Mouse (Mus musculus) gastrocnemius, postnatal 10 days (tissue): ENCODE data around the gene Plscr4. TPM values are rescaled to one million over a fixed set of nuclear protein-coding genes. Genes with fewer than 3 reads are reported as not detected.
A peak's percentile ranks its signal among the peaks of the same experiment; 100 is the strongest.

Experiments used
- DNase-seq: peaks from one replicate; pipeline ENCODE4 v3.0.0; 2021; ENCODE audit warnings: mixed read lengths
- long read RNA-seq, 2 experiments: library from polyadenylated mRNA; stranded (forward); transcript quantifications; one replicate each; pipeline ENCODE4 v2.0.0; 2021
- total RNA-seq, 2 experiments: library from RNA; stranded (reverse); gene quantifications; 2 replicates each; pipeline ENCODE4 v1.2.3; 2021

Gene Plscr4
- 1 to 10 TPM; 5.3 to 6.5 TPM for total RNA-seq
- long read RNA-seq, experiment 1, transcript Plscr4-201 (9 exons, 3,204 nt), result major isoform, 10 of 14 reads
- long read RNA-seq, experiment 1, partial matches to known transcripts, result 1 of 14 reads
- long read RNA-seq, experiment 1, other reads (novel, unspliced or antisense), result 3 of 14 reads
- long read RNA-seq, experiment 2, transcript Plscr4-201 (9 exons, 3,204 nt), result major isoform, 11 of 13 reads
- long read RNA-seq, experiment 2, partial matches to known transcripts, result 1 of 13 reads
- long read RNA-seq, experiment 2, other reads (novel, unspliced or antisense), result 1 of 13 reads

DNA sequence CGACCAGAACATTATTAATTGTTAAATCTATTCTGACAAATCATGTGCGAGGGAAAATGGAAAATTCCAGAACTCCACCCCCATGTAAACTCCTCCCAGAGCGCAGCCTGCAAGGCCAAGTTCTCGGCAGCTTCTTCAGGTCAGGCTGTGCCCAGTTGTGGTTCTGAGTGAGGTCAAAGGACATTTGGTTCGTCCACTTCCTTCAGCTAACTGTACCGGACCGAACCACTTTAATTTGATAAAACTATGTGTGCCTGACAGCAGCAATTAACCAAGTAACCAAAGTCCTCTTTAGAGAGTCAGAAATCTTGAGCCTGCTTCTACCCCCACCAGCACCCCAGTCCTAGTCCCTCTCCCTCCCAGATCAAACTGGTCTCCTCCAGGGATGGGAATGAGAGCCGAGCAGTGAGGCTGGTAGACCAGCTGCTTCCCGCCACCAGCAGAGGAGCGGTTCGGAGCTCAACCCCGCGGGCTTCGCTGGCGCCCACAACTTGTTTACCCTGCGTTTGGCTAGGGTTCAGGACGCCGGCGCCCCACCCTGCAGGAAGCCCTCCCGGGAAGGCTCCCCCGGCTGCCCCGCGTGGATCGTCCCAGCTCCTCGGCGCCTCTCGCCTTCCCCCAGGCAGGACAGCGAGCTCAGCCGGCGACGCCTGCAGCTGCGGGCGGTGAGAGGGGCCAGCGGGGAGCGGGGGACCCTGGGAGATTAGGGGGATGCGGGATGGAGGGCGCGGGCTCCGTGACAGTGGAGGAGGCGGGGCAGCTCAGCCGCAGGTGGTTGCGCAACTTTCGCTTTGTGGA, at the start of gene Plscr4:
Gene Plscr4 (plus strand): TSS at position 113 of the 798 bp plus-strand sequence.
- DNase-seq, result peak; percentile 73

DNA sequence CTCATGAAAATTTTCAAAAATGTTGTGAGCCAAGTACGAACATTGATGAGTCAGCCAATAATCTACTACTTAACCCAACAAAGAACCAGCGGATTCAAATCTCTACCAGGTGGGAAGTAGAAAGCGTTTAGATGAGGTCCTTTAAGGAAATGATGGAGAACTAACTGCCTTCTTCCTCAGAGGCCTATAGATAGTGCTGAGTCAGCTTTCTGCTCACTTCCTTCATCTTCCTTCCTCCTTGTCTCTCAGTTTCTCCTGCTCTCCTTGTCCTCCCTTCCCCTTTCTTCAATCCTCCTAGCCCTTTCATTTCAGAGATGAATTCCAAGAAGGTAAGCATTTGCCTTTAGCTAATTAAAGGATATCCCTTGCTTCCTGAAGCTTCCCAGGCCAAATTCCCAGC, 46.9 kb upstream of the Plscr4 start:
- DNase-seq, result no peak

- DNase-seq, result peak; percentile 13
Observed at GRCm38 (mm10) chr9:92412045-92412444, 45.1 kb upstream of the Plscr4 start.

GRCm38 (mm10) chr9:92413684-92414083, 43.5 kb upstream of the Plscr4 start:
- no peak for DNase-seq

DNA sequence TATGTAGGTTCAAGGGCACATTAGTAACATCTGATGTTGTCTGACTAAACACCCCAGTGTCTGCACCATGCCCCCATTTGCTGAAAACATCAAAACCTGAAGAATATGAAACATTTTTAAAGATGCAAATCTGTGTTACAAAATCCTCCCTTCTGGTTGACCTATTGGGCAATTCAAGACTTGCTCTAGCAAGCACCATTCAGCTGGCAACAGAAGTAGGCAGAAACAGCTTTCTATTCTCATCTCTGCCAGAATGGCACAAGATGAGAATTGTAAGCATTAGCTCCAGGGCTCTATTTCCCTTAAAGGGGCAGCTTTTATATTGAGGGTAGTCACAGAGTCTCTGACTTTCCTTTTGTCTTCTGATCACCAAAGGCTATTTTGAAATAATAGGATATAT, 19.4 kb upstream of the Plscr4 start:
- DNase-seq, result no peak

DNA sequence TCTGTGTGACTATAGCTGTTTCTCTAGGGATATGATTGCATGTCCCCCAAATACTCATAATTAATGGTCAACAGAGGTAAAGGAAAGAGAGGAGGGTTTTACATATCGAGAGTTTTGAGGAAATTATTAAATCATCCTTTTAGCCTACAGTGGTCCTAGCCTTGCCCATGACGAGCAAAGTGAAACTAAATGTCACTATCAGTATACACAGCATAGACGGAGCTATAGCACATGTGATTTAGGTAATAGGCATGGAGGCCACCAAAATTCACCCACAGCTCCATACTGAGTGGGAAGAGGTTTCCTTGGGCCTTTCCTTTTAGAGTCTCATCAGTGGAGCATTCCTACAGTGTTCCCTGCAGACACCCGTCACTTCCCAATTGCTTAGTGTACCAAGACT, 15.7 kb upstream of the Plscr4 start:
- no peak for DNase-seq

GRCm38 (mm10) chr9:92444536-92444935, 12.6 kb upstream of the Plscr4 start:
- no peak for DNase-seq

DNA sequence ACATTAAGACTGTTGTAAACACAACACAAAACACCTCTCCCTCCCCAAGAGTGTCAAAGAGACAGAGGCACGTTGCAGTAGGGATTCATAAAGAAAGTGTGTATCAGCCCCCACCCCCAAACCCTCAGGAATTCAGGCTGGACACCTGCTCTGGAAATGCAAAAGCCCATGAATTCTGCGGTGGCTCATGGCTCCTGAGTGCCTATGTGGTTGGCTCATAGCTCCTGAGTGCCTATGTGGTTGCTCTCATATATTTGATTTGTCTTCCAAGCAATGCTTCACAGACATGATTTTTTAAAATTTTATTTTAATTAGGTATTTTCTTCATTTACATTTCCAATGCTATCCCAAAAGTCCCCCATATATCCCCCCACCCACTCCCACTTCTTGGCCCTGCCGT, 568 bp upstream of the Plscr4 start:
- DNase-seq, result no peak

DNA sequence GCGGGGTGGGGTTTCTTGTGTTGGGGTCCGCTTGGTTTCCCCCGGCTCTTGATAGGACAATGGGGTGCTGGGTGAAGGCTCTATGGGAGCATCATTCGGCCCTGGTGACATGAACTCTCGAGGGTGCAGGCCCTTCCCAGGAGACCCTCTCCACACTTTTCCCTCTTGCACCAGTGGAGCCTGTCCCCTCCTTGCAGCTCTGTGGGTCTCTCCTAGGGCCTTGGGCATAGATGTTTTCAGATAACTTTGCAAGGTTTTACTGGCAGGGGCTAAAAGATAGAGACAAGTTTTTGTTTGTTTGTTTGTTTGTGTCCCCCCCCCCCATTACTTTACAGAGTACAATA, 858 bp downstream of the Plscr4 start:
- DNase-seq, result no peak

DNA sequence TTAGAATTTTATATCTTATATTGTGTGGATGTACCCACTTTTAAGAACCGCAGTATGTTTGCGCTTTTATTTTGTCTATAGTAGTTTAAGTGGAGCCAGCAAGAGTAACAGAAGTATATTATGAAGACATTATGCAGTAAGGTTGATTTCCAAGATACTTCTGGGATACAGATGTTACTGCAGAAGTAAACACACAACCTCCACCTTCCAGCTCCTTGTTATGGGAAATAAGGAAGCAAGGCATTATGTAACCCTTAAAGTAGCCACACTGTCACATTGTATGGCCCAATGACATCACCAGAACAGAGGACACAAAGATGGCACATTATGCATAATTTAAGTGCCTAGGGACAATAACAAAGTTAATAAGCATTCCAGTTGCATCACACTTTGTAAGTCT, 1.2 kb downstream of the Plscr4 start:
- no peak for DNase-seq

GRCm38 (mm10) chr9:92467724-92468123, 10.6 kb downstream of the Plscr4 start:
- no peak for DNase-seq

- DNase-seq, result no peak
Observed at GRCm38 (mm10) chr9:92472256-92472855, 15.2 kb downstream of the Plscr4 start.

DNA sequence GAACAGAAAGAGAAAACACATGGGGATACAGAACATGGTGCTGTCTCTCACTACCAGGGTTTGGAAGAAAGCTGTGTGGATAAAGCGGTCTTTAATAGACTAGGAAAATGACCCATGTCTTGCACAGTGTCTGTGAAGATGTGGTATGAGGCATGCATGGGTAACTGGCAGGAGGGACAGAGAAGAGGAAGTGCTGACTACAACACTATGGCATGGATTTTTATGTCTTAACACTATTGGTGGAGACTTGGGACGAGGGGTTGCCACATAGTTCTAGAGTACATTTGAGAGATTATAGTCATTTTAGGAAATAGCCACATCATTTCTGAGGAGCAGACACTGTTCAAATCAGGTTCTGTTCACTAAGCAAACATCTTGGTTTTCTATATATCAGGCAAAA, 16.0 kb downstream of the Plscr4 start:
- DNase-seq, result no peak

DNA sequence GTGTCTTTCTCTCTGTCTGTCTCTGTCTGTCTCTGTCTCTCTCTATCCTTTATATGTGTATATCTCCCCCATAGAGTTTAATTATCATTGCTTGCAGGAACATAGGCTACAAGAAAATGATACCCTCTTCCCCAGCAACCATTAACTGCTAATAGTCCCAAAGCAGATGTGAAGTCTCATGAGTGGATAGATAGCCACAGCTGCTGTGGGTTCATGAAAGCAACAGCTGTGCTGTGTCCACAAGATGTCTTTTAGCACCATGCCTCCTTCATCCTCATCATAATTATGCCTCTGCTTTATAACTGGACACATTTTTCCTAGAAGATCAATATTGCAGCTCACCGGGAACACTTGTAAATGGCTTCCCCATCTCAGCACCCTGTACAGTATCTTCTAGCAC, 17.1 kb downstream of the Plscr4 start:
- DNase-seq, result no peak

DNA sequence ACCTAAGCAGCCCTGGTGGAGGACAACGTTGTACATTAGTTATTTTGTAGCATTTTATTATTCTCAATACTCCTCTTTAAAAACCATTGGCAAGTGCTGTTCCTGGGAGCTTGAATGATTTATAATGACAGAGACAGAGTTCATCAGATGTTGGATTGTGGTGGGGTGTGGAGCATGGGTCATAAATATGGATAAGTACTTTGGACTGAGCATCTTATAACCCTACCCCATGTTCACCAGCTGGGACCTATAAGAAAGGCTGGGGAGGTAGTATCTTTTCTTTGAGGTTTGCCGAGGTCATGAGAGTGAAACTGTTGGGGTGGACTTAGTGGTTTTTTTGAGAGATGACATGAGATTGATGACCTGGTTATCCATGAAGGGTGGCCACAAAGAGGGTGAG, 24.5 kb downstream of the Plscr4 start:
- DNase-seq, result no peak

DNA sequence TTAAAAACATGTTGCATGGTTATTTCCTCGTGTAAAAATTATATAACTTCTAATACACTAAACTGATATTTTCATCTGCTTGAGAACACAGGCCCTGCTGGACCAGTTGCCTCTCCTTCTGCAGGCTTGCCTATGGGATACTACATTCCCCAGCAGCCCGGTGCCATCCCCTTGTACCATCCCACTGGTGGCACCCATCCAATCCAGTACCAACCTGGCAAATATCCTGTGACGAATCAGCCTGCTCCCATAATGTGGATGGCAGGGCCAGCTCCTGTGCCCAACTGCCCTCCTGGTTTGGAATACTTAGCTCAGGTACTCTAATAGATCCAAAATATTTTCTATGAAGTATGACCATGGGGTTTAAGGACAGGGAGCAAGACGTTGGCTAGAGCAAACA, 25.4 kb downstream of the Plscr4 start:
- DNase-seq, result no peak

DNA sequence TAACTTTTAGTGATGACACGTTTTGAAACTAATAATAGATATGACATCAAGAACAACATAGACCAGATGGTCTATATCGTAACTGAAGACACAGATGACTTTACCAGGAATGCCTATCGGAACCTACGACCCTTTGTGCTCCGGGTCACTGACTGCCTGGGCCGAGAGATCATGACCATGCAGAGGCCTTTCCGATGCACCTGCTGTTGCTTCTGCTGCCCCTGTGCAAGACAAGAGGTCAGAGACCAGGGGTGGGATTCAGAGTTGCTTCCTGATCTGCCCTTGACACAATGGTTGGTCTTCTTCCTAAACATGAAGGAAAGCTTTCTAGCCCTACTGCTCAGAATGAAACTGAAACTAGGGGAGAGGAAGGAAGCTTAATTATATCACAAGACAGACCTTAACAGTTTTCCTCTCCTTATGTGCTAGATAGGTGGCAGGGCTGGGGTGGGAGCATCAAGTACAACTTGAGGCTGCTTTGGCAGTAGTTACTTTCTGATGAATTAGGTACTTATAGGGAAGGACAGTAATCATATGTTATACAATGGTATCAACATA, 27.6 kb downstream of the Plscr4 start:
- no peak for DNase-seq

GRCm38 (mm10) chr9:92489857-92490256, 32.7 kb downstream of the Plscr4 start:
- no peak for DNase-seq

GRCm38 (mm10) chr9:92490319-92490718, 33.1 kb downstream of the Plscr4 start:
- DNase-seq, result no peak

DNA sequence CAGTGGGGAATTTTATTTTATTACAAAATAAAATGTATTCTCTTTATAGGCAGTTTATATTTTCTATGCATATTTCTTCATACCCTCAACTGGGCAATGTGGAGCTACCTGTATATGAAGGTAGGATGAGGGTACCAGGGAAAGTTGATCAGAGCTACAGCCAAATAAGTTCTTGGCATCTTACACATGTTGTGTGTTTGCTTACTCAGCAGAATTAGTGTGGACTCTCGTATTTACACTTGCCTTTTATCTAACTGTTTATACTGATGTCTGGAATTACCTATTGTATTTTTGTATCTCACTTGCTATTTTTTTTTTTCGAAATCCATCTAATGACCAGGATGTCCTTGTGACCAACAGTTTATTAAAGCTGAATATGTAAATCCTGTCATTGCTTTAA, 34.1 kb downstream of the Plscr4 start:
- DNase-seq, result no peak

DNA sequence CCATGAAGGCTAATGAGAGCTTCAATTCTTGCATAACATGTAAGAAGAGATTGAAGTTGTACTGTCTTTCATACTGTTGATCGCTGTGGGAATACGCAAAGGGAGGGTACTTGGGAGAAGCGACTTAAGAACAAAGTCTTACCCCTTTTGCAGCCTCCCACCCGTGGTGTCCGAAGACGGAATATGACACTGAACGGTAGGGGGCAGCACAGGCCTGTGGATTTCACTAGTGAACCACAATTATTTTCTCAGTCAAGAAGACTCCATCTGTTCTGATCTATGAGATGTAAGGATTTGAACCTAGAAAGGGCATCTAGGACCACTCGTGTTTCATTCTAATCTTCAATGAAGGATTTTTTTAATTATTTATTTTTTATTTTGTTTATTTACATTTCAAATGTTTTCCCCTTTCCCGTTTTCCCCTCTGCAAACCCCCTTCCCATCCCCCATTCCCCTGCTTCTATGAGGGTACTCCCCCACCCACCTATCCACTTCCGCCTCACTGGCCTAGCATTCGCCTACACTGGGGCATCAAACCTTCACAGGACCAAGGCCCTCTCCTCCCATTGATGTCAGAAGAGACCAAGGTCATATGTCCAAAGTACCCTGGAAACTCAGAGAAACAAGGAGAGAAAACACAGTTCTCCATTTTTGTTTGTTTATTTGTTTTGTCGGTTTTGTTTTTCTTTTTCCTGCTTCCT, 42.7 kb downstream of the Plscr4 start:
- DNase-seq, result peak; percentile 96

DNA sequence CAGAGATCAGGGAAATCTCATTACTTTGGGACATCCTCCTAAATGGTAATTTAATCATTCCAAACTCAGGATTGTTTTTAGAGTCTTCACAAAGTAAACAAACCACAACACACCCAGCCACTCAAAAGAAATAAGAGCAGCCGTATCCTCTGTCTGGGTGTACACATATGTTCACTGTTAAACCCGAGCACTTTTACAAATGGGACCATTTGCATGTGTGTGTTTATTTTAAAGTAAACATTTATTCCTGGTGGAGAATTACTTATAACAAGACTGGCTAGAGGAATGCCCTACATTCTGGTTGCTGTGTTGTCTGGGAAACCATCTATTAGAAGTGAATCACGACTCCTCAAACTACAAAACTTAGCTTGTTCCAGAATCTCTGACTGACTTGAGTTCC, 47.1 kb downstream of the Plscr4 start:
- DNase-seq, result no peak

- DNase-seq, result no peak
Observed at GRCm38 (mm10) chr9:92504889-92505288, 47.7 kb downstream of the Plscr4 start.
